ENCODE assay signal across 23 mouse cellular contexts in genomic region chr1:25181881-25182280, GRCm38 (mm10).
"Had no signal": no experiment of that assay in that cellular context is flagged by ENCODE, and none has a peak within 500 bp of the region (broad histone marks: within the 10 kb centered on the region; RNA-seq: fewer than 3 reads in every experiment).

No protein-coding gene starts in this region.

- DNase-seq: kidney, adult 18-20 months; kidney, adult 9 months; kidney, postnatal 14 days; kidney, postnatal 4 days; layer of hippocampus, adult 9-11 months; left cerebral cortex, postnatal 4 days; liver, postnatal 0 days; lung, embryonic 14.5 days; midbrain, embryonic 14.5 days; retina, postnatal 1 day; right cerebral cortex, postnatal 25 days; spleen, adult 18-20 months; thymus, postnatal 25 days had no signal

- ATAC-seq: liver, postnatal 0 days; lung, postnatal 0 days had no signal

- H3K36me3 ChIP-seq: limb, embryonic 12.5 days; limb, embryonic 15.5 days; neural tube, embryonic 13.5 days; stomach, embryonic 15.5 days had no signal

- H3K4me2 ChIP-seq: limb, embryonic 12.5 days; limb, embryonic 15.5 days; liver, embryonic 11.5 days; lung, embryonic 14.5 days; neural tube, embryonic 13.5 days; stomach, embryonic 15.5 days had no signal

- H3K27me3 ChIP-seq: limb, embryonic 12.5 days; limb, embryonic 15.5 days; neural tube, embryonic 13.5 days; stomach, embryonic 15.5 days had no signal

- H3K9ac ChIP-seq: limb, embryonic 12.5 days; limb, embryonic 15.5 days; liver, embryonic 14.5 days; liver, postnatal 0 days; lung, embryonic 14.5 days; neural tube, embryonic 13.5 days; stomach, embryonic 15.5 days had no signal

- H3K4me3 ChIP-seq: left cerebral cortex, adult 2 months; limb, embryonic 12.5 days; limb, embryonic 15.5 days; myocyte; neural tube, embryonic 13.5 days; stomach, embryonic 15.5 days had no signal

- H3K4me1 ChIP-seq: limb, embryonic 12.5 days; limb, embryonic 15.5 days; stomach, embryonic 15.5 days had no signal

- H3K9me3 ChIP-seq: limb, embryonic 12.5 days; limb, embryonic 15.5 days; neural tube, embryonic 13.5 days; stomach, embryonic 15.5 days had no signal

- H3K27ac ChIP-seq: left cerebral cortex, adult 2 months; limb, embryonic 12.5 days; limb, embryonic 15.5 days; liver, embryonic 14.5 days; macrophage; neural tube, embryonic 13.5 days; stomach, embryonic 15.5 days had no signal
